Mouse (Mus musculus): Measurements from ENCODE around the gene Sema6d. TPM values are rescaled to one million over a fixed set of nuclear protein-coding genes. Genes with fewer than 3 reads are reported as not detected.

Sema6d gene
- polyA plus RNA-seq, 1 experiment = not detected

GRCm38 (mm10) chr2:124556861-124557499, 467.2 kb downstream of the Sema6d start:
- no peak for TF ChIP-seq POLR2A (IDR thresholded peaks at IDR 0.05; ENCODE audit: insufficient read depth, low read depth, low read length)
- no peak for TF ChIP-seq CTCF (IDR thresholded peaks at IDR 0.05; ENCODE audit: insufficient read depth, low read depth, low read length)
- Histone ChIP-seq H3K4me1 (ENCODE audit: control insufficient read depth, insufficient read depth, low read length) (no peaks in the 10 kb centered on the region), H3K4me3 (ENCODE audit: insufficient read depth, low read depth, low read length) (no peak overlapping the region), H3K27ac (ENCODE audit: insufficient read depth, low read depth, low read length) (no peak overlapping the region)
- 92% methylated on average over 5 of the region's 5 CpGs for WGBS

- Histone ChIP-seq H3K27ac (ENCODE audit: insufficient read depth, low read depth, low read length) (no peak overlapping the region), H3K4me1 (ENCODE audit: control insufficient read depth, insufficient read depth, low read length) (no peaks in the 10 kb centered on the region), H3K4me3 (ENCODE audit: insufficient read depth, low read depth, low read length) (no peak overlapping the region)
- 96% methylated on average over 7 of the region's 7 CpGs for WGBS
- TF ChIP-seq CTCF (IDR thresholded peaks at IDR 0.05; ENCODE audit: insufficient read depth, low read depth, low read length) = no peak
- TF ChIP-seq POLR2A (IDR thresholded peaks at IDR 0.05; ENCODE audit: insufficient read depth, low read depth, low read length) = no peak
Observed at GRCm38 (mm10) chr2:124558021-124558420, 468.3 kb downstream of the Sema6d start.

- Histone ChIP-seq H3K4me3 (ENCODE audit: insufficient read depth, low read depth, low read length) (no peak overlapping the region), H3K4me1 (ENCODE audit: control insufficient read depth, insufficient read depth, low read length) (no peaks in the 10 kb centered on the region), H3K27ac (ENCODE audit: insufficient read depth, low read depth, low read length) (no peak overlapping the region)
- 60% methylated on average over 5 of the region's 5 CpGs for WGBS
- TF ChIP-seq POLR2A (IDR thresholded peaks at IDR 0.05; ENCODE audit: insufficient read depth, low read depth, low read length) (no peak), CTCF (IDR thresholded peaks at IDR 0.05; ENCODE audit: insufficient read depth, low read depth, low read length) (no peak)
Observed at GRCm38 (mm10) chr2:124561668-124562067, 471.9 kb downstream of the Sema6d start.

GRCm38 (mm10) chr2:124562091-124562490, 472.3 kb downstream of the Sema6d start:
- 48% methylated on average over 2 of the region's 2 CpGs for WGBS
- Histone ChIP-seq H3K4me1 (ENCODE audit: control insufficient read depth, insufficient read depth, low read length) (no peaks in the 10 kb centered on the region), H3K4me3 (ENCODE audit: insufficient read depth, low read depth, low read length) (no peak overlapping the region), H3K27ac (ENCODE audit: insufficient read depth, low read depth, low read length) (no peak overlapping the region)
- TF ChIP-seq POLR2A (IDR thresholded peaks at IDR 0.05; ENCODE audit: insufficient read depth, low read depth, low read length) (no peak), CTCF (IDR thresholded peaks at IDR 0.05; ENCODE audit: insufficient read depth, low read depth, low read length) (no peak)

GRCm38 (mm10) chr2:124563759-124564158, 474.0 kb downstream of the Sema6d start:
- Histone ChIP-seq H3K4me1 (ENCODE audit: control insufficient read depth, insufficient read depth, low read length) (no peaks in the 10 kb centered on the region), H3K4me3 (ENCODE audit: insufficient read depth, low read depth, low read length) (no peak overlapping the region), H3K27ac (ENCODE audit: insufficient read depth, low read depth, low read length) (no peak overlapping the region)
- WGBS = 89% methylated on average over 5 of the region's 5 CpGs
- TF ChIP-seq CTCF (IDR thresholded peaks at IDR 0.05; ENCODE audit: insufficient read depth, low read depth, low read length) (no peak), POLR2A (IDR thresholded peaks at IDR 0.05; ENCODE audit: insufficient read depth, low read depth, low read length) (no peak)

GRCm38 (mm10) chr2:124573734-124574133, 484.0 kb downstream of the Sema6d start:
- Histone ChIP-seq H3K4me1 (ENCODE audit: control insufficient read depth, insufficient read depth, low read length) (no peaks in the 10 kb centered on the region), H3K27ac (ENCODE audit: insufficient read depth, low read depth, low read length) (no peak overlapping the region), H3K4me3 (ENCODE audit: insufficient read depth, low read depth, low read length) (no peak overlapping the region)
- WGBS = 93% methylated on average over 4 of the region's 4 CpGs
- TF ChIP-seq POLR2A (IDR thresholded peaks at IDR 0.05; ENCODE audit: insufficient read depth, low read depth, low read length) = no peak
- TF ChIP-seq CTCF (IDR thresholded peaks at IDR 0.05; ENCODE audit: insufficient read depth, low read depth, low read length) = no peak

GRCm38 (mm10) chr2:124576053-124576452, 486.3 kb downstream of the Sema6d start:
- H3K4me3 ChIP-seq (ENCODE audit: insufficient read depth, low read depth, low read length) = no peak overlapping the region
- H3K27ac ChIP-seq (ENCODE audit: insufficient read depth, low read depth, low read length) = no peak overlapping the region
- TF ChIP-seq POLR2A (IDR thresholded peaks at IDR 0.05; ENCODE audit: insufficient read depth, low read depth, low read length) (no peak), CTCF (IDR thresholded peaks at IDR 0.05; ENCODE audit: insufficient read depth, low read depth, low read length) (no peak)
- 96% methylated on average over 2 of the region's 2 CpGs for WGBS
- H3K4me1 ChIP-seq (ENCODE audit: control insufficient read depth, insufficient read depth, low read length) = no peaks in the 10 kb centered on the region

- Histone ChIP-seq H3K4me1 (ENCODE audit: control insufficient read depth, insufficient read depth, low read length) (no peaks in the 10 kb centered on the region), H3K27ac (ENCODE audit: insufficient read depth, low read depth, low read length) (no peak overlapping the region), H3K4me3 (ENCODE audit: insufficient read depth, low read depth, low read length) (no peak overlapping the region)
- WGBS = 57% methylated on average over 7 of the region's 7 CpGs
- no peak for TF ChIP-seq CTCF (IDR thresholded peaks at IDR 0.05; ENCODE audit: insufficient read depth, low read depth, low read length)
- no peak for TF ChIP-seq POLR2A (IDR thresholded peaks at IDR 0.05; ENCODE audit: insufficient read depth, low read depth, low read length)
Observed at GRCm38 (mm10) chr2:124583561-124583960, 493.8 kb downstream of the Sema6d start.

- TF ChIP-seq CTCF (IDR thresholded peaks at IDR 0.05; ENCODE audit: insufficient read depth, low read depth, low read length) = no peak
- no peak for TF ChIP-seq POLR2A (IDR thresholded peaks at IDR 0.05; ENCODE audit: insufficient read depth, low read depth, low read length)
- no peaks in the 10 kb centered on the region for H3K4me1 ChIP-seq (ENCODE audit: control insufficient read depth, insufficient read depth, low read length)
- WGBS = 67% methylated on average over 4 of the region's 4 CpGs
Observed at GRCm38 (mm10) chr2:124592750-124593149, 503.0 kb downstream of the Sema6d start.

More at GRCm38 (mm10) chr2:124592750-124593149, 503.0 kb downstream of the Sema6d start:
- H3K4me3 ChIP-seq (ENCODE audit: insufficient read depth, low read depth, low read length) = no peak overlapping the region
- H3K27ac ChIP-seq (ENCODE audit: insufficient read depth, low read depth, low read length) = no peak overlapping the region

Measured in olfactory bulb, adult 2 months (tissue).